Mouse (Mus musculus) CD4-positive naive resting alpha-beta T cell, adult 57 days (primary cell): ENCODE results near the gene Zfp592. TPM values are rescaled to one million over a fixed set of nuclear protein-coding genes. Genes with fewer than 3 reads are reported as not detected.

ENCODE experiments used
- total RNA-seq: library from RNA; stranded (reverse); gene quantifications from one replicate; pipeline ENCODE4 v1.2.4, GENCODE M21; 2023

The Zfp592 gene
- total RNA-seq: 101 TPM

GRCm38 (mm10) chr7:80992980-80993833 lies at the start of gene Zfp592:
Gene Zfp592 (plus strand): TSS chr7:80993681.

GRCm38 (mm10) chr7:80947445-80948350 lies 45.8 kb upstream of the Zfp592 start, which contains the start of gene Sec11a:
Gene Sec11a (minus strand): TSS chr7:80947780.

GRCm38 (mm10) chr7:81057471-81057870 lies 64.0 kb downstream of the Zfp592 start, which contains the start of gene Alpk3:
Gene Alpk3 (plus strand): TSS chr7:81057600.

Other genes with a start within 250 kb of the Zfp592 start
- 241 TPM for gene Iqgap1, start 167.7 kb upstream of the Zfp592 start, total RNA-seq
- gene Zscan2, start 132.8 kb upstream of the Zfp592 start, total RNA-seq: 20.2 TPM
- gene Wdr73, start 92.4 kb upstream of the Zfp592 start, total RNA-seq: 22.5 TPM
- 21.4 TPM for gene Nmb, start 88.6 kb upstream of the Zfp592 start, total RNA-seq
- gene Sec11a, start 45.9 kb upstream of the Zfp592 start, total RNA-seq: 166 TPM
- gene Alpk3, start 63.9 kb downstream of the Zfp592 start, total RNA-seq: 1.1 TPM
- gene Slc28a1, start 121.1 kb downstream of the Zfp592 start, total RNA-seq: not detected
- 8.1 TPM for gene Pde8a, start 219.9 kb downstream of the Zfp592 start, total RNA-seq